Mouse (Mus musculus) intestine, embryonic 14.5 days (tissue): Measurements from ENCODE around the gene B3galt2. TPM values are rescaled to one million over a fixed set of nuclear protein-coding genes. Genes with fewer than 3 reads are reported as not detected.
A peak's percentile ranks its signal among the peaks of the same experiment; 100 is the strongest.
"Not testable (repeated sequence)": the region's sequence is repeated elsewhere in the genome, so short reads cannot be mapped to it uniquely, and the experiment has no call there.

ENCODE experiments used
- ATAC-seq: fragments of 200-750 bp; cut with Nextera tagmentation; replicated peaks from 2 replicates; pipeline ENCODE4 v1.8.0; 2017; ENCODE audit warnings: low read depth, moderate number of reproducible peaks, moderate TSS enrichment, moderate library complexity; ENCODE audit not compliant: low FRiP score, low TSS enrichment
- DNase-seq: peaks from one replicate; pipeline ENCODE4 v3.0.0-alpha.2; 2018; ENCODE audit warnings: low spot score
- H3K27ac ChIP-seq: fragments of 300-500 bp; sonication (generic); 2 replicates; pipeline ENCODE4 v1.5.1; 2014; ENCODE audit warnings: low read depth, mild to moderate bottlenecking, control low read depth
- H3K27me3 ChIP-seq: fragments of 300-500 bp; sonication (generic); replicated peaks from 2 replicates; pipeline ENCODE4 v1.6.1; 2014; ENCODE audit warnings: low read length, control low read depth; ENCODE audit not compliant: control insufficient read depth, insufficient read depth
- H3K36me3 ChIP-seq: fragments of 300-500 bp; sonication (generic); 2 replicates; pipeline ENCODE4 v1.6.1; 2014; ENCODE audit warnings: low read length, control low read depth; ENCODE audit not compliant: control insufficient read depth, insufficient read depth
- H3K4me1 ChIP-seq: fragments of 300-500 bp; sonication (generic); replicated peaks from 2 replicates; pipeline ENCODE4 v1.6.1; 2014; ENCODE audit warnings: low read length, control low read depth, mixed read lengths; ENCODE audit not compliant: control insufficient read depth, insufficient read depth
- H3K4me2 ChIP-seq: fragments of 300-500 bp; sonication (generic); 2 replicates; pipeline ENCODE4 v1.6.1; 2014; ENCODE audit warnings: low read length
- H3K4me3 ChIP-seq: fragments of 300-500 bp; sonication (generic); 2 replicates; pipeline ENCODE4 v1.5.1; 2014; ENCODE audit warnings: low read depth, low read length, control low read depth, mixed read lengths
- H3K9ac ChIP-seq: fragments of 300-500 bp; sonication (generic); 2 replicates; pipeline ENCODE4 v1.6.1; 2014; ENCODE audit warnings: mild to moderate bottlenecking, low read length
- H3K9me3 ChIP-seq: fragments of 300-500 bp; sonication (generic); 2 replicates; pipeline ENCODE4 v1.6.1; 2016; ENCODE audit warnings: low read length, control low read depth; ENCODE audit not compliant: control insufficient read depth
- WGBS: fragments of 180-500 bp; shearing (Covaris S2); extraction: QIAGEN DNeasy Blood & Tissue Kit; methylation state at CpG from one replicate; pipeline ENCODE4 v1.1.7; 2014; 5-methylcytosine and 5-hydroxymethylcytosine counted together
- polyA plus RNA-seq: library from polyadenylated mRNA; unstranded; fragments of >200 nt; fragmentation: Nextera tagmentation; extraction: Ambion mirVana; gene quantifications from 2 replicates; pipeline ENCODE4 v1.2.1, GENCODE M21; 2014

The B3galt2 gene
- polyA plus RNA-seq, 1 experiment from 2014 or later = 0.43 TPM

- Histone ChIP-seq H3K27ac (no peak overlapping the region), H3K4me1 (no peaks in the 10 kb centered on the region), H3K9ac (no peak overlapping the region), H3K9me3 (no peaks in the 10 kb centered on the region), H3K4me2 (no peak overlapping the region), H3K36me3 (no peaks in the 10 kb centered on the region), H3K27me3 (no peaks in the 10 kb centered on the region), H3K4me3 (no peak overlapping the region)
- WGBS = 89% methylated on average over 2 of the region's 2 CpGs
- ATAC-seq (no peak), DNase-seq (no peak)
These were observed 7.4 kb upstream of the B3galt2 start for GRCm38 (mm10) chr1:143632854-143633587.

GRCm38 (mm10) chr1:143644221-143644620 lies 3.8 kb downstream of the B3galt2 start:
- Histone ChIP-seq H3K27ac (no peak overlapping the region), H3K36me3 (no peaks in the 10 kb centered on the region), H3K9ac (no peak overlapping the region), H3K4me2 (no peak overlapping the region), H3K9me3 (no peaks in the 10 kb centered on the region), H3K27me3 (no peaks in the 10 kb centered on the region), H3K4me3 (no peak overlapping the region), H3K4me1 (no peaks in the 10 kb centered on the region)
- 96% methylated on average over 2 of the region's 2 CpGs for WGBS
- no peak for DNase-seq
- 0 out of 2 replicates have a peak, but pooled peaks have one; percentile 55 for ATAC-seq

- H3K4me2 ChIP-seq = no peak overlapping the region
- H3K9me3 ChIP-seq = no peaks in the 10 kb centered on the region
- peaks cover 6% of the 10 kb centered on the region for H3K36me3 ChIP-seq
- no peaks in the 10 kb centered on the region for H3K4me1 ChIP-seq
- no peak for DNase-seq
- 71% methylated on average over 4 of the region's 4 CpGs for WGBS
- no peak overlapping the region for H3K4me3 ChIP-seq
- H3K27me3 ChIP-seq = no peaks in the 10 kb centered on the region
- no peak overlapping the region for H3K9ac ChIP-seq
- ATAC-seq = no peak
- H3K27ac ChIP-seq = no peak overlapping the region
These were observed 4.9 kb downstream of the B3galt2 start for GRCm38 (mm10) chr1:143645386-143645785.

GRCm38 (mm10) chr1:143646219-143646618 lies 5.8 kb downstream of the B3galt2 start:
- DNase-seq (no peak), ATAC-seq (no peak)
- WGBS = 86% methylated on average over 4 of the region's 4 CpGs

GRCm38 (mm10) chr1:143650317-143650716 lies 9.9 kb downstream of the B3galt2 start:
- H3K9me3 ChIP-seq = no peaks in the 10 kb centered on the region
- H3K36me3 ChIP-seq = peaks cover 22% of the 10 kb centered on the region
- H3K9ac ChIP-seq = no peak overlapping the region
- no peak overlapping the region for H3K4me3 ChIP-seq
- no peak for DNase-seq
- WGBS = 93% methylated on average over 2 of the region's 2 CpGs
- H3K4me2 ChIP-seq = no peak overlapping the region
- no peaks in the 10 kb centered on the region for H3K4me1 ChIP-seq
- no peaks in the 10 kb centered on the region for H3K27me3 ChIP-seq
- ATAC-seq = no peak
- no peak overlapping the region for H3K27ac ChIP-seq

More at GRCm38 (mm10) chr1:143646219-143646618, 5.8 kb downstream of the B3galt2 start:
- Histone ChIP-seq H3K4me1 (no peaks in the 10 kb centered on the region), H3K27ac (no peak overlapping the region), H3K36me3 (peaks cover 10% of the 10 kb centered on the region), H3K4me3 (no peak overlapping the region), H3K4me2 (no peak overlapping the region), H3K27me3 (no peaks in the 10 kb centered on the region), H3K9me3 (no peaks in the 10 kb centered on the region), H3K9ac (no peak overlapping the region)

GRCm38 (mm10) chr1:143653646-143654045 lies 13.2 kb downstream of the B3galt2 start:
- no peak for DNase-seq
- Histone ChIP-seq H3K4me1 (no peaks in the 10 kb centered on the region), H3K27ac (no peak overlapping the region), H3K9me3 (no peaks in the 10 kb centered on the region), H3K27me3 (no peaks in the 10 kb centered on the region), H3K4me3 (no peak overlapping the region), H3K4me2 (no peak overlapping the region), H3K36me3 (peaks cover 22% of the 10 kb centered on the region), H3K9ac (no peak overlapping the region)
- WGBS = 84% methylated on average over 3 of the region's 3 CpGs
- no peak for ATAC-seq

GRCm38 (mm10) chr1:143663197-143663596 lies 22.7 kb downstream of the B3galt2 start:
- Histone ChIP-seq H3K27me3 (no peaks in the 10 kb centered on the region), H3K9ac (no peak overlapping the region), H3K4me2 (no peak overlapping the region), H3K9me3 (no peaks in the 10 kb centered on the region), H3K27ac (no peak overlapping the region), H3K4me3 (no peak overlapping the region), H3K36me3 (peaks cover 31% of the 10 kb centered on the region), H3K4me1 (no peaks in the 10 kb centered on the region)
- DNase-seq = no peak
- WGBS = 95% methylated on average over 2 of the region's 2 CpGs
- ATAC-seq = no peak

- not testable (repeated sequence) for H3K9me3 ChIP-seq, H3K4me3 ChIP-seq, H3K4me1 ChIP-seq, H3K27me3 ChIP-seq, DNase-seq, H3K9ac ChIP-seq, H3K4me2 ChIP-seq, ATAC-seq, H3K27ac ChIP-seq
- 92% methylated on average over 4 of the region's 4 CpGs for WGBS
- H3K36me3 ChIP-seq = peaks cover 38% of the 10 kb centered on the region
These were observed 24.3 kb downstream of the B3galt2 start for GRCm38 (mm10) chr1:143664786-143665185.

GRCm38 (mm10) chr1:143675734-143676361 lies 35.4 kb downstream of the B3galt2 start:
- Histone ChIP-seq H3K4me1 (no peaks in the 10 kb centered on the region), H3K9ac (no peak overlapping the region), H3K9me3 (no peaks in the 10 kb centered on the region), H3K4me2 (no peak overlapping the region), H3K36me3 (peaks cover 53% of the 10 kb centered on the region), H3K27ac (no peak overlapping the region), H3K27me3 (no peaks in the 10 kb centered on the region), H3K4me3 (no peak overlapping the region)
- no peak for ATAC-seq
- WGBS = 86% methylated on average over 4 of the region's 4 CpGs
- DNase-seq = no peak
